Mouse (Mus musculus) bone marrow, adult 2 months (tissue): Measurements from ENCODE around the gene Btbd19. TPM values are rescaled to one million over a fixed set of nuclear protein-coding genes. Genes with fewer than 3 reads are reported as not detected.
A peak's percentile ranks its signal among the peaks of the same experiment; 100 is the strongest.

Source experiments
- H3K27ac ChIP-seq: fragments of 200-500 bp; 2 replicates; pipeline ENCODE4 v1.5.1; 2012; ENCODE audit warnings: low read depth, mild to moderate bottlenecking, control low read depth, inconsistent platforms, low read length; ENCODE audit not compliant: control insufficient read depth, poor library complexity, insufficient read depth
- H3K4me1 ChIP-seq: fragments of 200-500 bp; 2 replicates; pipeline ENCODE4 v1.6.1; 2011; ENCODE audit warnings: low read length; ENCODE audit not compliant: control insufficient read depth, insufficient read depth
- H3K4me3 ChIP-seq: fragments of 200-500 bp; replicated peaks from 2 replicates; pipeline ENCODE3; 2011; ENCODE audit warnings: mild to moderate bottlenecking, low read depth, low read length, control low read depth; ENCODE audit not compliant: control insufficient read depth
- CTCF ChIP-seq: fragments of 200-500 bp; IDR thresholded peaks from 2 replicates; pipeline ENCODE4 v1.5.1; 2011; ENCODE audit warnings: low read length, control low read depth; ENCODE audit not compliant: control insufficient read depth, insufficient read depth
- POLR2A ChIP-seq: fragments of 200-500 bp; IDR thresholded peaks from 2 replicates; pipeline ENCODE4 v1.6.1; 2011; ENCODE audit warnings: low read depth, mild to moderate bottlenecking, control low read depth, low read length, borderline replicate concordance; ENCODE audit not compliant: control insufficient read depth
- WGBS: fragments of 180-500 bp; shearing (Covaris S2); methylation state at CpG from one replicate; pipeline ENCODE4 v1.1.7; 2018; 5-methylcytosine and 5-hydroxymethylcytosine counted together
- polyA plus RNA-seq: library from polyadenylated mRNA; stranded (reverse); fragments of >200 nt; gene quantifications from 2 replicates; pipeline ENCODE4 v1.2.4, GENCODE M21; 2011; ENCODE audit warnings: low replicate concordance; ENCODE audit not compliant: missing spikeins, insufficient read depth, insufficient read length

Gene Btbd19
- polyA plus RNA-seq, 1 experiment: 7.0 TPM

- no peak overlapping the region for H3K4me3 ChIP-seq
- WGBS: 78% methylated on average over 7 of the region's 7 CpGs
- no peak overlapping the region for H3K27ac ChIP-seq
- no peak for TF ChIP-seq POLR2A
- TF ChIP-seq CTCF: no peak
- H3K4me1 ChIP-seq: peaks cover 9% of the 10 kb centered on the region
These were observed 6.6 kb upstream of the Btbd19 start for GRCm38 (mm10) chr4:117131890-117132793.

- H3K4me1 ChIP-seq: peaks cover 14% of the 10 kb centered on the region
- H3K4me3 ChIP-seq: no peak overlapping the region
- no peak overlapping the region for H3K27ac ChIP-seq
- WGBS: 83% methylated on average over 6 of the region's 6 CpGs
- TF ChIP-seq CTCF (no peak), POLR2A (no peak)
These were observed 5.7 kb upstream of the Btbd19 start for GRCm38 (mm10) chr4:117131198-117131597.

- no peak overlapping the region for H3K27ac ChIP-seq
- peaks cover 12% of the 10 kb centered on the region for H3K4me1 ChIP-seq
- TF ChIP-seq CTCF (no peak), POLR2A (no peak)
- no peak overlapping the region for H3K4me3 ChIP-seq
- WGBS: 93% methylated on average over 6 of the region's 6 CpGs
These were observed 5.3 kb upstream of the Btbd19 start for GRCm38 (mm10) chr4:117130790-117131189.

- Histone ChIP-seq H3K4me3 (no peak overlapping the region), H3K4me1 (peaks cover 17% of the 10 kb centered on the region), H3K27ac (no peak overlapping the region)
- WGBS: 89% methylated on average over 33 of the region's 33 CpGs
- TF ChIP-seq POLR2A (no peak), CTCF (no peak)
These were observed 2.6 kb upstream of the Btbd19 start for GRCm38 (mm10) chr4:117127991-117128686.

- WGBS: 61% methylated on average over 9 of the region's 9 CpGs
- peak within 1 kb of the TSS; percentile 91 for H3K27ac ChIP-seq
- H3K4me1 ChIP-seq: peaks cover 16% of the 10 kb centered on the region
- H3K4me3 ChIP-seq: no peak within 1 kb of the TSS
- no peak for TF ChIP-seq POLR2A
- 0 out of 2 replicates have a peak, but pooled peaks have one; percentile 5 for TF ChIP-seq CTCF
These were observed 1.3 kb upstream of the Btbd19 start, which contains the start of gene Tctex1d4 for GRCm38 (mm10) chr4:117126675-117127290. Gene Tctex1d4, plus strand, starts transcription at chr4:117126794.

GRCm38 (mm10) chr4:117125910-117126674 lies 567 bp upstream of the Btbd19 start:
- 26% methylated on average over 15 of the region's 15 CpGs for WGBS
- H3K27ac ChIP-seq: peak overlapping the region; percentile 91
- no peak for TF ChIP-seq CTCF
- no peak for TF ChIP-seq POLR2A
- no peak overlapping the region for H3K4me3 ChIP-seq
- H3K4me1 ChIP-seq: peaks cover 16% of the 10 kb centered on the region

- Histone ChIP-seq H3K27ac (peak overlapping the region; percentile 91), H3K4me3 (no peak overlapping the region)
These were observed 792 bp downstream of the Btbd19 start for GRCm38 (mm10) chr4:117124518-117125347.

More at GRCm38 (mm10) chr4:117124518-117125347, 792 bp downstream of the Btbd19 start:
- H3K4me1 ChIP-seq: peaks cover 16% of the 10 kb centered on the region
- TF ChIP-seq CTCF: no peak
- 0 out of 2 replicates have a peak, but pooled peaks have one; percentile 13 for TF ChIP-seq POLR2A
- WGBS: 2% methylated on average over 14 of the region's 14 CpGs
